Mouse (Mus musculus) WW6 (cell line): ENCODE data around the gene Gpx5.

Experiments used
- DNase-seq: peaks from one replicate; pipeline ENCODE4 v3.0.0-alpha.2; 2013; ENCODE audit warnings: low read depth, low spot score

The Gpx5 gene

DNA sequence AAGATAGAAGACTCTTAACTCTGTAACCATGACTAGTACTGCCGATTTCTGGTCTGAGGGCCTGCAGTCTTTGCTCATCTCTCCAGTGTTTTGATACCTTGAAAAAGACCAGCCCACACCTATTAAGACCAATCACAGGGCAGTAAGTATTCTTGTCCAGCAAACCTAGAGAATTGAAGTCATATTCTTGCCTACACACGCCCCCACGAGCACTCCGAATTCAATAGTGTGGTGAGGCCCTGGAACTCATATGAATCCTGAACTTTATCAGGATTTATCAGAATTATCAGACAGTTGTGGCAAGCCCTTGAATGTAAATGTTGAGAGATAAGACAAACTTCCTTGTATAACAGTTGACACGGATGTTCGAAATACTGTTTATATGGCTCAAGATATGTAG, at the start of gene Gpx5:
TSS of gene Gpx5 (minus strand) at position 101 of the 400 bp plus-strand sequence.
- no peak for DNase-seq

DNA sequence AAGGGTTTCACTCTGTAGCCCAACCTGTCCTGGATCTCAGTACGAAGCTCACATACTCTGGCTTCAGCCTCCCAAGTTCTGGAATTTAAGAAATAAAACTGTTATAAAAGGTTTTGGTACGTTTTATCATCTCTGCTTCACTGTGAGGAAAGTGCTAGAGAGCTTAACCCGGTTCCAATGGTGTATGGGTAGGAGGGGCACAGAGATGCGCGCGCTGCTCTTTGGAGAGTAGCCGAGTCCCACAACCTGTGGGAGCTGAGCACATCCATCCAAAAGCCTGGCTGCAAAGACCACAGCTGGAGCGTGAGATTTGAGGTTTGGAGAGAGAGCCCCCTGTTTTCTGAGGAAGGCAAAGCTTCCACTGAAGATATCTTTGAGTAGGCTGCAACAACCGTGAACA, 34.9 kb upstream of the Gpx5 start:
- DNase-seq = no peak

DNA sequence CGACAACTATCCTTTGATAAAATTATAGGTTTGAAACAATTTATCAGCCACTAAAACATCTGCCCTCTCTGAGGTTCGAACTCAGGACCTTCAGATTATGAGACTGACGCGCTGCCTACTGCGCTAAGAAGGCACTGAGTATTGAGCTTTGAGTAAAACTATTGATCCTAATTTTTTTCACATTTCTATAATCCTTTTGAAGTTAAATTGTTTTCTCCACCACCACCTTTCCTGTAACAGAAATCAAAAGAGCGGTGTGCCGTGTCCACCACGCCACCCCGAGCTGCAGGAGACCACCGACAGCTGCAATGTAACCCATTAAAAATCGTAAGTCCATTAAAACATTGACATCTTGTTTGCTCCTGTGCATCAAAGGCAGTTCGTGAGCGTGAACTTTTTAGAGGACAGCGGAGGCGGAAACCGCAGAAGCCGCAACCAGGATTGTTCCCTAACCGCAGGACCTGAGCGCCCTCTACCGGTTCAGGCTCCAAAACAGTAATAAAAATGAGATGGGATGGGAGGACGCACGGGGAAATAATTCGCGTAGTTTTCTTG, 34.2 kb upstream of the Gpx5 start:
- DNase-seq = peak; percentile 73

DNA sequence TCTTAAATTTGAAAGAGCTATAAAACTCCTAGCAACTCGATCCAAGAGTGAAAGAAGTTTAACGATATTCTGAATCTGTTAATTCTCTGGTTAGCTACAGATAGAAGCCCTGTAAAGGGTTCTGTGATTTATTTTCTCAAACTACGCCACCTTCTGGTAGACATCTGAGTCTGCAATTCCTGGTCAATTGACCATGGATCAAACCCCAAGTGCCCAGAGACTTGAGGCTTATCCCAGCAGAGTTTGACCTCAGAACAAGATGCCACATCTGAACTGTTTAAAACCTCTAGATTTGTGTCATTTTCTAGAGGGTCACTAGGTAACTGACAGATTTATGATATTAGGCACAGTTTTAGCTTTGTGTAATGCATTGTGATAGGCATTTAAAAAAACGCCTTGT, 33.7 kb upstream of the Gpx5 start:
- no peak for DNase-seq

DNA sequence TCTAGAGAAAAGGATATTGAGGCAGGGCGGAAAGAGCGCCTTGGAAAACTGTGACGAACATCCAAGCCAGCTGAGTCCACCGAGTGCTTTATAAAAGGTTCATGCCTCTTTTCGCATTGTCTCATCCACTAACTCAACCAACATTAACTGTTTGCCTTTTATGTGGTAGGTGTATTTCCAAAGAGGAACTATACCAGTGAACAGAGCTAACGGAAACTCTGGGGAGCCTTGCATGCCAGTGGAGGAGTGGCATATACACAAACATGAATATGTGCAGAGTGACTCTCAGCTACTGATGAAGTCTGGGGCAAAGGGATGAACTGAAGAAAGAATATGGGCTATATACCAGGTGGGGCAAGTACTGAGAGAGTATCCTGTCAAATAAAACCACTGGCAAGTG, 30.9 kb upstream of the Gpx5 start:
- no peak for DNase-seq

DNA sequence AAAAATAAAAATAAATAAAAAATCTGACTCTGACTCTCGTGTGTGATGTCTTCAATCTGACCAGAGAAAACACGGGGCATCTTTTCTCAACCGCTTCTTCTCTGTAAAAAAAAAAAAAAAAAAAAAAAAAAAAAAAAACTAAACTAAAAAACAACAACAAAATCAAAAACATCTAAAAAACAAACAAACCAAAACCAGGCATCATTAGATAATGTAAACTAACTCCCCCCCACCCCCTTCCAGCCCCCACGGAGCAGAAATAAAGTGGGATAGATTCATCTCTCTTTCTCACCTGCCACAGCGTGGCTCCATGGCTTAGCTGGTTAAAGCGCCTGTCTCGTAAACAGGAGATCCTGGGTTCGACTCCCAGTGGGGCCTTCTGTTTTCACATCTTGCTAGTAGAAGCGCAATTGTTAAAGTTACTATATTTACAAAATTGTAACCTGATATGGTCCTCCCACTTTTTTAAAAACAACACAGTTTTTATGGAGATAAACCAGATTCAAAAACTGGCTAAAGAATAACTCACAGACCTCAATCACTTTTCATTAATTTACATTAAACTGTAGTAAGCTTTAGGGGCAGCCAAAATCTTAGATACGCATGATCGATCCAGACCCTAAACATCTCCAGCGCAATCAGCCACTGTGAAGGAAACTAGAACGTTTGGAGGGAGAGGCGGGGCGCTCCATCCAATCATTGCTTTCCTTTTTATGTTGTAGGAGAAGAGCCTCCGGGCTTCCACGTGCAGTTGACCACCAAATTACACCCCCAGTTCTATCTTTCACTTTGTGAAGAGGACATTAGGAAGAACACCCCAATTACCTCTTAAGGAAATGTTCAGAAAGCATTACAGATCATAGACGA, 30.2 kb upstream of the Gpx5 start:
- no peak for DNase-seq

DNA sequence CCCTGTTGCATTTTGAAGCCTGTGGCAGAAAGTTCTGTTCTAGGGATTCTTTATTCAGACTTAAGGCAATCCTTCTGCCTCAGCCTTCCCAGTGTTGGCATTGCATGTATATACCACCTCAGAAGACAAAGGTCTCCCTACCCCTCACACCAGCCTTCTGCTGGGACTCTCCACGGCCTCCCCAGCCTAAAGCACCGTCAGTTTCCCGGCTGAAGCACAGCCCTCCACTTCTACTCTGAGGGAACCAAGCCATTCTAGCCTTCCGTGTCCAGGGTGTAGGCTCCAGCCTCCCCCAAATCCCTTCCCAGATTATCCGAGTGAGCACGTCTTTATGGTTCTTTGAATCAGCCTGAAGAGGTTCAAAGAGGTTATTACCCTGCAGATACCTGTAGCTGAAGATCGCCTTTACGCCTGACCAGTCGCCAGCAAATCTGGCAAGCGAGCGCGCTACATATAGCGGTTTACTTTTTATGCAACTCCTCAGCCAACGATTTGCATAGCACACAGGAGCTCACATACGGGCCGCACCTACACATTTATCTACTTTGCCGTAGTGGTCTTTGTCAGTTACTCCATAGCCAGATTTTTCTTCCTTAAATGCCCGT, 29.5 kb upstream of the Gpx5 start:
- DNase-seq = no peak

DNA sequence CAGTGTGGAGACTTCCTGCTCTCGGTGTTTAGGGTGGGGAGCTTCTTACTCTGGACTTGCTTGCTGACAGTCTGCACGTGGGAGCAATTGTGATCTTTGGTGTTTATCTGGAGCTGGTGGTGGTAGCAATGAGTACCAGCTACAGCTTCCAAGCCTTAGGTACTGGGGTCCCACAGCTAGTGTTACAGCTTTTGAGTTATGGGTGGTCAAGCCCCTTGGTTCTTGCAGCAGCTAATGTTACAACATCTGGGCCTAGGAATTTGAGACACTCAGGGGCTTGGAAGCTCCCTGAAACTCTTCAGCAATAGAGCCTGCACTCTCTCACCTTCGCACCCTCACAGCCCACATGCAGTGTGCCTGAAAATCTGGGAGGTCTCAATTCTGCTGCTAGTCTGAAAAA, 27.7 kb upstream of the Gpx5 start:
- no peak for DNase-seq

DNA sequence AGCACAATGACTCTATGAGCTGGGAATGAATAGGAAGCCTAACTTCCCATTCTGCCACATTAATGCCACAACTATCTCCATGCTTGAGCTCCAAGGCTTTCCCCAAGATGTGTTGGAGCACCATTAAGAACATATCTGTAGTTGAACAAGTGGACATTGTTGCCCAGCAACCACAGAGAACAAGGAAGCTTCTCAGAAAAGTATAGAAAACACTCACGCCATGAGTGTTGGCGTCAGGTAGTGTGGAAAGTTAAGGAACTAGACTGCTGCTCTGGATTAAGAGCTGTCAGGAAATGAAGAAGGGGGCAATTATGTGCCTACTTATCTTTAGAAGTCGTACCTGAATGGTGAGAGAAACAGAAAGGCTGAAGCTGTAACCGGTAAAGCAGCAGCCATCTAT, 21.4 kb upstream of the Gpx5 start:
- no peak for DNase-seq

DNA sequence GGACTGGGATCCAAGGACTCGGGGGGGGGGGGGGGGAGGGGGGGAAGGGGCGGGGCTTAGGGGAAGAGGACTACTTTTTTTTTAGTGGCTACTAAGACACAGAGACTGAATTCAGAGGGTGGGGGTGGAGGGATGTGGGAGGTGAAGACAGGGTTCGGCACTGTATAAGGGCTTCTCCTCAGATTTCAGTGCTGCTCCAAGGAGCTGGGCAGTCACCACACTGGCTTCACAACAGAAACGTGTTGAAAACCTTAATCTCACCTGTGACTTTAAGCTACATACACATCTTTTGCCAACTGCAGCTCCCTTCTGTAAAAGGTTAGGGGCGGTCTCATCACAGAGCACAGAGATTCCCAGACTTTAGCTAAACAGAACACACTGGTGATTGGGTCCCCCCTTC, 20.3 kb upstream of the Gpx5 start:
- no peak for DNase-seq

DNA sequence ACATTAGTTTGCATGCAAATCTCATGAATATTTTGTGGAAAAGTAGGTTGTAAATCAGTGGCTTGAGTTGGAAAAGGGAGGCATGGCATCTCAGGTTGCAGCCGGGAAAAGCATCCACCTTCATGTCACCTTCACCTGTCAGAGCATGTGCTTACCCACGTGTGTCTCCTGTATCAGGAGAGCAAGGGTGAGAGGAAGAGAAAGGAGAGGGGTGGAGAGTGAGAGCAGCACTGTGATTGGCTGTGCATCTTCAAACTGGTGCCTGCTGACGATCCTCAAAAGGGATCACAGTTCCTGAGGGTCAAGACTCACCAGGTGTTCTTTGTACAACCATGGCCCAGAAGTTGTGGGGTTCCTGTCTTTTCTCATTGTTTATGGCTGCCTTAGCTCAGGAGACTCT, 19.4 kb upstream of the Gpx5 start, which contains the start of gene Gpx6:
TSS of gene Gpx6 (plus strand) at position 200 of the 400 bp plus-strand sequence.
- no peak for DNase-seq

DNA sequence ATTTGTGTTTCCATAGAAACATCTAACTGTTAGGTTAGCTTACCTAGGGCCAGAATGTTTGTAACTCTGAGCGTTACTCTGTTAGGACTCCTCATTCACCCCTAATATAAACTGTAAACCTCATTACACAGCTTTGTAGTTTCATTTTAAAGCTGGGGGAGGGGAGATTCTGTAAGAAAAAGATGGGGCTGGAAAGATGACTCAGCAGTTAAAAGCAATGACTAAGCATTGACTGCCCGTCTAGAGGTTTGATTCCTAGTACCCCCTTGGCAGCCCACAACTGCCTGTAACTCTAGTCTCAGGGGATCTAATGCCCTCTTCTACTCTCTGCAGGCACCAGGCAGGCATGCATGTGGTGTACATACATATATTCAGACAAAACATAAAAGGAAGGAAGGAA, 17.3 kb upstream of the Gpx5 start:
- no peak for DNase-seq

DNA sequence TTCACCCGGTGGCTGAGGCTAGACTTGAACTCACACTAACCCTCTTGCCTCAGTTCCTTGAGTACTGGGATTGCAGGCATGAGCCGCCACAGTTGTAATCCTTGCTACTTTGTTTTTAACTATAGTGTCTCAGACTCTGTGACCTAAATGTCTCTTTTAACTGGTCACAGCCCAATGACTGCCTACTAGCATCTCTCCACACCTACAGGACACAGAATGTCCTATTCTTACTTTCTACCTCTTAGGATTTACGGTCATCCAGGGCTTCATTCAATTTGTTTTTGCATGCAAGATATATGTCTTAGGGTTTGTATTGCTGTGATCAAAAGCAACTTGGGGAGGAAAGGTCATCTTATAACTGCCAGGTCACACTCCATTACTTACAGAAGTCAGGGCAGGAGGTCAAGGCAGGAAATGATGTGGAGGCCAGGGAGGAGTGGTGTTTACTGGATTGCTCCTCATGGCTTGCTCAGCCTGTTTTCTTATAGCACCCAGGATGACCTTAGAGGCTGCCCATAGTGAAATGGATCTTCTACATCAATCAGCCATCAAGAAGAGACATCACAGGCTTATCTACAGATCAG, 12.0 kb upstream of the Gpx5 start:
- DNase-seq = no peak

DNA sequence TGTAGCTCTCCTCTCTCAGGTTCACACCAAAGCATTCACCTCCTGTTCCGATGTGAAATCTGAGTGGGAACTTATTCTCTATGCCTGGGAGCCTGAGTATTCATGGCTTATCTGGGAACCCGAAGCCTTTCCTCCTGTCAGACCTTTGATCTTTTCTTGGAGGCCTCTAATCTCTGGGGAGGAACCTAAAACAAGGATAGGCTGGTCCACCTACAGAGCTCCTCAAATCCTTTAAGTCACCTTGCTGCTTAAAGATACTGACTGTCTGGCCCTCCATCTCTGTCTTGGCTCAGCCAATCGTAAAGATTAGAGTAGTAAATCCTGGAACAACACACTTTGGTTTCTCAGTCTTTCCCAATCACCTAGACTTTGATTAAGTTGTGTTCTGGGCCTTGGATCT, 6.0 kb upstream of the Gpx5 start:
- DNase-seq = no peak

DNA sequence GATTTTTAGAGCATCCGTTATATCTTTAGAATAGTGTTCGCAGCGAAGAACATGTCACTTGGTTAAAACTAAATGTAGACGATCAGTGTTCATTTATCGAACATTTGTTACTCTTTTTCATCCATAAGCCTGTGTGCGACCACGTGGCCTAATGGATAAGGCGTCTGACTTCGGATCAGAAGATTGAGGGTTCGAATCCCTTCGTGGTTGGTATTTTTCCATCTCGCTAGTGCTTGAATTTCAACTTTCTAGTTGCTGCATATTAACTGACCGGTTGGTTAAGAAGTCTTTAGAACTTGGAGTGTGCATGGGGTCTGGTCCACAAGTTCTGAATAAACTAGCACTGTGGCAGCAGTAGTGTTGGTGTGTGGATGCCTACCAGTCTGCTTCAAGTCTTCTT, 13.0 kb downstream of the Gpx5 start:
- no peak for DNase-seq

DNA sequence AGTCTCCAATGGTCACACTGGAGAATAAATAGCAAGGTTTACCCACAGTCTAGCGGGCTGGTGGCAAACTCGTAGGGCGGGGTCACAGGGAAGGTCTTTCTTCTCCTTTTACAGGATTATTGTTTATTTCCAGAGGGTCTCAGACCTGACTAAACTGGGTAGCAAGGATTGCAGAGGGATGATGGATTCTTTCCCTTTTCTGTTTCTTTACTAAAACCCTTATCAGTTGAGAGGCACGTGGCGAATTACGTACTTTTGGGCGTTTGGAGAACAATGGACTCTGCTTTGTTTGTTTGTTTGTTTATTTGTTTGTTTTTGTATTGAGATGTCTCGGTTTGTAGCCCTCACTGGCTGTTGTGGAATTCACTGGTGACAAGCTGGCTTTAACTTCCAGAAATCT, 13.5 kb downstream of the Gpx5 start:
- no peak for DNase-seq

DNA sequence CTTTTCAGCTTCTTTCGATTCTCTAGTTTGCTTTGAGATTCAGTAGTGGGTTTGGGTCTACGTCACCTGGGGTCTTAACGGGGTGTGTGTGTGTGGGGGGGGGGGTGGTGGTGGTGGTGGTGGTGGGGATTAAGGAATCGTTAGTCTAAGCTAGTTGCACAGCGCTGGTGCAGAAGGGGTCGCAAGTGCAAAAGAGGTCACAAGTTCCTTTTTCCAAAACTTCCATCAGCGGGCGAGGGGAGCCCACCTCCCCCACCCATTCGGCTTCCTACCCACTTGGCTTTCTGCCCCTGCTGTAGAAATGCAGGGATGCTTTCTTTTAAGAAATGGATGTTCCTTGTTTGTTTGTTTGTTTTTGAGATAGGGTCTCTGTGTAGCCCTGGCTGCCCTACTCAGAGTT, 16.0 kb downstream of the Gpx5 start:
- no peak for DNase-seq

DNA sequence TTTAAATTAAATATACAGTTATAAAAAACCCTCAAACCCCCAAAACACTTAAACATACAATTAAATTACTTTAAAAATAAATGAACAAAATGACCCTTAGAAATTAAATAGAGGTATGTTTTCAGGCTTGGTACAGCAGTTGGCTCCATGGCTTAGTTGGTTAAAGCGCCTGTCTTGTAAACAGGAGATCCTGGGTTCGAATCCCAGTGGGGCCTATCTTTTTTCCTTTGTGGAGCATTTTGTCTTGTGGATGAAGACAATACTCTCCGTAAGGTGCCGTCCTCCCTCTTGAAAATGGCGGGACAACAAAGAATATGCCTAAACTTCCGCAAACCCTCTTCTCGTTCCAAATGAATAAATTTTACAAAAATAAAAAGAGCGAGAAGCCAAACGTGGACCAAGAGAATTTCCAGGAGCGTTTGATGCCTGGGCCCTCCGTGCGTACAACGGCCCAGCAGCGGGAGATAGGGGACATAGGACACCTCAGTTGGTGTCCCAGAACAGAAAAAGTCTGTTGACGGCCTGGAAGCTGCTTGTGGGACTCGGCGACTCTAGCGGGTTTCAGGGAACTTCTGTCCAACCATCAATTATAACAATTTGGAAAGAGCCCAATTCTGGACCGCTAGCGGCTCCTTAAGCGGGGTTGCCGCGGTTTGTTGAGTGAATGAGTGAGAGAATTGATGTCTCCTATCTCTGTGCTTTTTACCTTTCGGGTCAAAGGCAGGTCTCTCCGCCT, 16.5 kb downstream of the Gpx5 start:
- peak; percentile 66 for DNase-seq

DNA sequence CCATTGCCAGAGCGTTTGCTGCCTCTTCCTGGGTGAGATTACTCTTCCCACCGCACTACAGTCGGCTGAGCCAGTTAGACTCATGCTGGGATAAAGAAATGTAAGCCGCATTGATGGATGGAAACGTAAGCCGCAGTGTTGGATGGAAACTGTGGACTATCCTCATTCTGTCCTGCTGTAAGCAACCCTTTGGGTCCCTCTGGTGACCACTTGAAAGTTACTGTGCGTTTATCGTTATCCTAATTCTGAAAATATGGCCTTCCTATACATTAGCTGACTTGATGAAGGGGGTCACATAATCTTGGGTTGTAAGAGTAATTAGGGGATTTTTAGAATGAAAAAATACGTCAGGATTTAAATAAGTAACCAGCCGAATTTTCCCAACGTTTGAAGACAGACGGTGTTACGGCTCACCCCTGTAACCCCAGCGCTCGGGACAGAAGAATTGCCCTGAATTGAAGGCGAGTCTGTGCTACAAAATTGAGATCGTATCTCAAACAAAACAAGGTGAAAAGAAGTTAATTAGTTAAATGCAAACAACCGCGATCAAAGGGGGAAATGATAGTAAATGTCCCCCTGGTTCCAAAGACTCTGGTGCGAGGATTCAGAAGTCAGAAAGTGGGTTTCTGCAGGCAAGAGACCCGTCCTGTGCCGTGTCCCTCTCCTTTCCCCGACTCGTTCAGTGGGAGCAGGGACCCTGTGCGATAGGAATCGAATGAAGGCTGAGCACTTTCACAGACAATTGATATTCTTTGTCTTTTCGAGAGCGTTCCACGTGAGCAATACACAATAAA, 17.3 kb downstream of the Gpx5 start:
- DNase-seq = no peak

DNA sequence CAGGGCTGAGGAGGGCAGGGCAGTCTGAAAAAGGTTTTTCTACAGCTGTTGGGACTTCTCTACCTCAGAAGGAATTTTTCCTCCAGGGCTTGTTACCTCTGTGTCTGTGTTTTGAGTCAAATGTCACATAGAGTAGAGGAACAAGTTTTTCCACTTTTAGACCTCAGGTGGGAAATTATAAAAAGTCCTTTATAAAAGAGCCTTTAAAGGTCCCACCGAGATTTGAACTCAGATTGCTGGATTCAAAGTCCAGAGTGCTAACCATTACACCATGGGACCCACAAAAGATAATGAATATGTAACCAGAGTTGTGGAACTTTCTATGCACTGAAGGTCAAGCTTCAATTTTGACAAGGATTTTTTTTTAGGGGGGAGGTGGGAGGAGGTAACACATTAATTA, 24.3 kb downstream of the Gpx5 start:
- DNase-seq = no peak

DNA sequence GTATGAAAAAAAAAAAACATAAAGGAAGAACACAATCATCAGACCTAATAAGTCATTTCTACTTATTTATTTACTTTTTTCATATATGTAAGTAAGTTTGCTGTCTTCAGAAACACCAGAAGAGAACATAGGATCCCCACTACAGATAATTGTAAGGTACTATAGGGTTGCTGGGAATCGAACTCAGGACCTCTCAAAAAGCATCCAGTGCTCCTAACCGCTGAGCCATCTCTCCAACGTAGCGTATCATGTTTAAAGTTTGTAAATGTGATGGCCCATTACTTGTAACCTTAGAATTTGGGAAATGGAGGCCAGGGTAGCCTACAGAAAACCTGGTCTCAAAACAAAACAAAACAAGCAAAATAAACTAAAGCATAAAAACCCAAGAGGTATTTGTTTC, 25.0 kb downstream of the Gpx5 start:
- no peak for DNase-seq
